Mouse (Mus musculus) R1 (cell line): ENCODE data around the gene 1810013L24Rik.
A peak's percentile ranks its signal among the peaks of the same experiment; 100 is the strongest.

ENCODE experiments used
- DNase-seq: peaks from one replicate; pipeline ENCODE4 v3.0.0-alpha.2; 2018; ENCODE audit warnings: low read depth, low spot score

The 1810013L24Rik gene

GRCm38 (mm10) chr16:8829564-8830359 lies at the start of gene 1810013L24Rik:
1810013L24Rik (plus strand) TSS chr16:8830100.
- DNase-seq = peak; percentile 100

DNA sequence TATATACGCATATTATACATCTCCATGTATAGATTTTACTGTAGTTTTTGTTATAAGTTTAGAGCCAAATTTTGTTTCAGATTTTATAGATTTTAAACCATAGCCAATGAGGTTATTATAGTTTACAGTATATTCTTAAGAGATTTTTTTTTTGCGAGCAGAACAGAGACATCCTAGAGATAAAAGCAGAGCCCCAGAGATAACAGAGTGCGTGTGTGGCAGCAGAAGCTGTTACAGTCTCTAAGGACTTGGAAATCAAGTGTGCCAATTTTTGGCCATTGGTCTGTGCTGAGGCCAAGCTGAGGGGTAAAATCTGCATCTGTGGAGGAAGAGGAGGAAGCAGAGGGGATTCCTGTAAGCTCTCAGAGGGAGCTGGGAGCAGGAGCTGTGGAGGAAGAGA lies 49.7 kb upstream of the 1810013L24Rik start:
- no peak for DNase-seq

GRCm38 (mm10) chr16:8781191-8781590 lies 48.7 kb upstream of the 1810013L24Rik start:
- DNase-seq = peak; percentile 92

DNA sequence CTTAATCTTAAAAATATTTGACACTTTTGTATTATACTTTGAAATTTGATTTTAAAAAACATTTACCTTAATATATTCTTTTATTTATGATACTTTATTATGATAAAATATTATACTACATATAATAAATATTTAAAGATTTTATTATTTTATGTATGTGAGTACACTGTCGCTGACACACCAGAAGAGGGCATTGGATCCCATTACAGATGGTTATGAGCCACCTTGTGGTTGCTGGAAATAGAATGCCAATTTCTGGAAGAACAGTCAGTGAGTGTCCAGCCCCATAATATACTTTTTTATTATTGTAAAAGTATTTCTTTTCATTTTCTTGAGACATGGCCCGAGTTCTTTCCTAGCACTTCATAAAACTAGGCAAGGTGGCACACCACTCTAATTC lies 48.2 kb upstream of the 1810013L24Rik start:
- no peak for DNase-seq

DNA sequence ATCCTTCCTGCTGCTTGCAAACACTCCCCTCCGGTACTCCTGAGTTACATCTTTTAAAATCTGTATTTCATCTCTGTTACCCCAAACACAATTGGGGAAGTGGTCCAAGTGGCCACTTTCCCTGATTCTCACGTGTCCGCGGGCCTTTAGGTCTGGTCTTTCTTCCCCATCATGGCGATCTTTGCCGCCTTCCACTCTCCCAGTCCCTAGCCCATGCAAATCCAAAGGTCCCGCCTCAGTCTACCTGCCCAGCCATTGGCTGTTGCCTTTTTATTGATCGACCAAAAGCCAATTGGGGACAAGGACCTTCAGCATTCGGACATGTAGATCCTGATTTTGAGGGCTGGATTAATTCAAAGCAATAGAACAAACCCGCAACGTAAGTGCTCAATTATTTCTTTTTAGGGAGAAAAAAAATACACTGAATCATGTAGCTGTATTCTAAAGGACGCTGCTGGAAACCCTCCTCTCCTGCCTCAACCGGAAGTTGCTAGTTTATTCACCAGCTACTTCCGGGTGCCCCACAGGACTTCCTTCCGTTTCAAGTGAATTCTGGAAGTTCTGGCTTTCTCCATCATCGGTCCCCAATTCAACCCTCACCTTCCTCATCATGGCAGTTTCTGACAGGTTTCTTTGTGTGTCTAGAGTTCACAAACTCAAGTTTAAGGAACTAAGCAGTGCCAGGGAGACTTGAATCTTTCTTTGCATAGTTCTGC lies 46.5 kb upstream of the 1810013L24Rik start:
- DNase-seq = peak; percentile 97

DNA sequence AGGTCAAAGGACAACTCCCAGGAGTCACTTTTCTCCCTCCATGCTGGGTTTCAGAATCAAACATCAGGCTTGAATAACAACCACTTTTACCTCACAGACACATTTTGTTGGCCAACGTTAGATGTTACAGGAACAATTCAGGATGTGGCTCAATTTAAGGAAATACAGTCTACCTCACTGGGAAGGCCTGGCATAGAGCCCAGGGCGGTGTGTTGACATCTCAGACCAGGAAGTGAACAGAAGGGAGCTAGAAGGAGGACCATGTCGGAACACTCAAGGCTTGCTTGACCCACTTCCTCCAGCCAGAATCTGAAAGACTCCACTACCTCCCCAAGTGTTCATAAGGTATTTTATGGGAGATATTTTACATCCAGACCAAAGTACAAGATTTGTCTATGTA lies 45.1 kb upstream of the 1810013L24Rik start:
- DNase-seq = no peak

GRCm38 (mm10) chr16:8790886-8791285 lies 39.0 kb upstream of the 1810013L24Rik start:
- no peak for DNase-seq

DNA sequence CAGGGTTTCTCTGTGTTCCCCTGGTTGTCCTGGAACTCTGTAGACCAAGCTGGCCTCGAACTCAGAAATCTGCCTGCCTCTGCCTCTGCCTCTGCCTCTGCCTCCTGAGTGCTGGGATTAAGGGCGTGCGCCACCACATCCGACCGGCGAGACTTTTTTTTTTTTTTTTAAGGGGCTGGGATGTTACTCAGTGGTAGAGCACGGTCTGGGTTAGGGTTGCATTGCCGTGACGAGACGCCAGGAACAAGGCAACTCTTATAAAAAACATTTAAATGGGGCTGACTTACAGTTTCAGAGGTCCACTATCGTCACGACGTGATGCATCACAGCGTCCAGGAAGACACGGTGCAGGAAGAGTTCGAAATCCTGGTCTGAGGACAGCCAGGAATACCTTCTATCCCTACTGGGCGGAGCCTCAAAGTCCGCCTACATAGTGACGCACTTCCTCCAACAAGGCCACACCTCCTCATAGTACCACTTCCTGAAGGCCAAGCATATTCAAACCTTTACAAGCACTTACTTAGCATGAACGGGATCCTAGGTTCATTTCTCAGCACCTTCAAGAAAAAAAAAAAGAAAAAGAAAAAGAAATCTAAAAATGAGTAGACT lies 37.8 kb upstream of the 1810013L24Rik start, which contains the start of gene Usp7:
Gene Usp7, minus strand, starts transcription at position 360 of the 609 bp plus-strand sequence.
- DNase-seq = peak; percentile 98

- DNase-seq = peak; percentile 82
Observed at GRCm38 (mm10) chr16:8794952-8795351, 34.9 kb upstream of the 1810013L24Rik start.

DNA sequence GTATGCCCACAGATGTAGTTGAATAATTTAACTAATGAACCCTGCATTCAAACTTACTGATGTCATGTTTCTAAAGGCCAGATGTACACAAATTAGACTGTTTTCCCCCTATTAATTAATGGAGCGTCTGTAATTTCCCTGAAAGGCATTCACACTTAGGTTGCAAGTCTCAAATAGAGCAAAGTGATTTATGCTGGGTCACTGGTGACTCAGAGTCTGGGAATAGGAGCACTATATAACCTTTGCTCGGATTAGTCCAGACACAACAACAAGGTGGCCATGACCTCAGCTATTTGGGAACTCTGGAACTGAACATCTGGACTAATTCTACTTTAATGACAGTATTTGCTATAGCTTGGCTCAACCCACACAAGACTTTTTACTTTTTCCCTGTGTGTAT lies 34.0 kb upstream of the 1810013L24Rik start:
- no peak for DNase-seq

DNA sequence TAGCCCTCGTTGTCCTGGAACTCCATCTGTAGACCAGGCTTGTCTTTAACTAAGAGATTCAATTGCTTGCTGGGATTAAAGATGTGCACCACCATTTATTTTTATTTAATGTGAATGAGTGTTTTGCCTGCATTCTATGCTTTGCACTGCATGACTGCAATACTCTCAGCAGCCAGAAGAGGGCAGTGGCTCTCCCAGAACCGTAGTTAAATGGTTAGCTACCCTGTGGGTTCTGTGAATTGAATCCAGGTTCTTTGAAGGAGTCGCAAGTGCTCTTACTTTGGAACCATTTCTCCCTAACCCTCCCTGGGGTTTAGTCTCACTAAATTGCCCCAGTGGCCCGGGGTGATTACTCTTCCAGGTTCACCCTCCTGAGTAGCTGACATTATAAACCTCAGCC lies 23.2 kb upstream of the 1810013L24Rik start:
- peak; percentile 84 for DNase-seq

GRCm38 (mm10) chr16:8810399-8811127 lies 19.3 kb upstream of the 1810013L24Rik start:
- peak; percentile 97 for DNase-seq

DNA sequence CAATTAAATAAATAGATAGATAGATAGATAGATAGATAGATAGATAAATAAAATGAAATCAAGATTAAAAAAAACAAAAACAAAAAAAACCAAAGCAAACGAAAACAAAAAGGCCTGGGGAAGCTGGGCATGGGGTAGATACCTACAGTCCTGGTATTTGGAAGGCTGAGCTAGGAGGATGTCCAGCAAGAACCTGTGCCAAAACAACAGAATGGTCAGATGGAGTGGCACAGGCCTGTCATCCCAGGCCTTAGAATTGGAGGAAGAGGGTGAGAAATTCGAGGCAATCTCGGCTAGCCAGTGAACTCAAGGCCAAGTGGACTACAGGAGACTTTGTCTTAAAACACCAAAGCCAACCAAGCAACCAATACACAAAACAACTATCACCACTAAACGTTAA lies 12.0 kb upstream of the 1810013L24Rik start:
- no peak for DNase-seq

DNA sequence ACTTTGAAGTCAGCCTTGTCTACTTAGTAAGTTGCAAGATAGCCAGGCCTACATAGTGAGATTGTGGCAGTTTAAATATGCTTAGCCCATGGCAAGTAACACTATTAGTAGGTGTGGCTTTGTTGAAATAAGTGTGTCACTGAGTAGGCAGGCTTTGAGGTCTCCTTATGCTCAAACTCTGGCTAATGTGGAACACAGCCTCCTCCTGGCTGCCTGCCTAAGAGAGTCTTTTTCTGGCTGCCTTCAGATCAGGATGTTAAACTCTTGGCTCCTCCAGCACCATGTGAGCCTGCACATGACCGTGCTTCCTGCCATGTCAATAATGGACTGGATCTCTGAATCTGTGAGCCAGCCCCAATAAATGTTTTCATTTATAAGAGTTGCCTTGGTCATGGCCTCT lies 8.5 kb upstream of the 1810013L24Rik start:
- DNase-seq = no peak

GRCm38 (mm10) chr16:8822586-8822985 lies 7.3 kb upstream of the 1810013L24Rik start:
- DNase-seq = peak; percentile 60

DNA sequence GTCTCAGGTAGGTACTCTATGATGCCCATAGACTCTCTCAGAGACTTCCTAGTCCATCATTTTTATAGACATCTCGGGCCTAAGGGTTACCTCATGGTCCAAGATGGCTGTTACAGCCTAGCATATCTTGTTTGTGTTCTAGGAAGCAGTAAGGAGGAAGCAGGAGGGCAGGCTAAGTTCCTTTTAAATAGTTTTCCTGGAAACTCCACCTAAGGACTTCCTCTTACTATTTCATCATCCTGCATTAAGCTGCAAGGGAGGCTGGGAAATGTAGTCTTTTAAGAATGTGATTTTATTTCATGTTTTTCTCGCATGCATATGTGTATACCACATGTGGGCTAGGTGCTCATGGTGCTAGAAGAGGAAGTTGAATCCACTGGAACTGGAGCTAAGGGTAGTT lies 6.2 kb upstream of the 1810013L24Rik start:
- DNase-seq = peak; percentile 69

DNA sequence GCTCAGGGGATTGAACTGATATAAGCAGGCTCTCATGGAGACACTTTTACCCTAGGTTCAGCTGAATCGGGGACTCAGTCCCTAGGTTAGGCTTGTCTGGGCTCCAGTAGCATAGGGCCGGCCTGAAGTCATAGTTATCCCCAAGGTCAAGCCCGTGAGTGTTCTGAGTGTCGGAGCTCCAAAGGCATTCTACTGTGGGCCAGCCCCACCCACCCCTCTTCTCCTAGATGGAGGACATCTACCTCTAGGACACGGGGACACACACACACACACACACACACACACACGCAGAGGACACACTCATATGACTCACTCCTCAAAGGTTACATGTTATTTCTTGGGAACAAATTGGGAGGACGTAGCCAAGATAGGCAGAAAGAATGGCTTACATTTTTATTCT lies 2.5 kb upstream of the 1810013L24Rik start:
- DNase-seq = no peak

GRCm38 (mm10) chr16:8828636-8829563 lies 1.0 kb upstream of the 1810013L24Rik start:
- DNase-seq = peak; percentile 73

DNA sequence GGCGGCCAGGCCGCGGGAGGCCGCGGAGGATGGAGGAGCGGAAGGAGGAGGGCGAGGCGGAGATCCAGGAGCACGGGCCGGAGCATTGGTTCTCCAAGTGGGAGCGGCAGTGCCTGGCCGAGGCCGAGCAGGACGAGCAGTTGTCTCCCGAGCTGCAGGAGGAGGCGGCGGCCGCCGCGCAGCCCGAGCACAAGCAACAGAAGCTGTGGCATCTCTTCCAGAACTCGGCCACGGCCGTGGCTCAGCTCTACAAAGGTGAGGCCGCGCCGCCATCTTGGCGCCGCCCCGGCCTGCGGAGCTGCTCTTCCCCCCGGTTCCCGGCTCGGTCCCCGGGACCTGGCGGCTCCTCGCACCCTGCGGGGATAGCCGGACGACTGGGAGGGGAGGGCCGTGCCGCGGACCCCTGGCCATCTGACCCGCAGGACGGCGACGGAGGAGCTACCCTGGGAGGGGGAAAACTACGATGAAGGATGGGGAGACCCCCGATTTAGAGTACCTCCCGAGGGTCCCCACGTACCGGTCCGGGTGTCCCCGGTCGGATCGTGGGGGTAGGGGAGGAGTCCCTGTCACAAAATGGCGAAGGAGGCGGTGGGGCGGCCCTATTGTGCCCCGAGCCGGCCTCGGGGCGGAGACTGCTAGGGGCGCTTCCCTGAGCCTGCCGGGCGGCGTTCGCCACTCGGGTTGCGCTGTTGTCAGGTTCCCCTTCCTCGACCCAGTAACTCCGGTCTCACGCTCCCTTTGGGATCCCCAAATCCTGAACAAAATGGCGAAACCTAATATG lies 721 bp downstream of the 1810013L24Rik start:
- DNase-seq = peak; percentile 75

- peak; percentile 43 for DNase-seq
Observed at GRCm38 (mm10) chr16:8831241-8831640, 1.3 kb downstream of the 1810013L24Rik start.
